Mouse (Mus musculus): ENCODE data around the gene Ankrd36.

The Ankrd36 gene

GRCm38 (mm10) chr11:5650321-5650720 lies 80.8 kb downstream of the Ankrd36 start:
- DNase-seq (ENCODE audit: extremely low read depth, low read depth) = no peak

- no peak for DNase-seq (ENCODE audit: extremely low read depth, low read depth)
Measured at GRCm38 (mm10) chr11:5682541-5682940, 113.1 kb downstream of the Ankrd36 start.

GRCm38 (mm10) chr11:5684283-5684682 lies 114.8 kb downstream of the Ankrd36 start:
- no peak for DNase-seq (ENCODE audit: extremely low read depth, low read depth)

- peak; percentile 33 for DNase-seq (ENCODE audit: extremely low read depth, low read depth)
Measured at GRCm38 (mm10) chr11:5691775-5692174, 122.3 kb downstream of the Ankrd36 start.

- DNase-seq (ENCODE audit: extremely low read depth, low read depth) = peak; percentile 30
Measured at GRCm38 (mm10) chr11:5700808-5701207, 131.3 kb downstream of the Ankrd36 start.

- peak; percentile 12 for DNase-seq (ENCODE audit: extremely low read depth, low read depth)
Measured at GRCm38 (mm10) chr11:5701300-5701699, 131.8 kb downstream of the Ankrd36 start.

GRCm38 (mm10) chr11:5701821-5702220 lies 132.3 kb downstream of the Ankrd36 start:
- DNase-seq (ENCODE audit: extremely low read depth, low read depth) = no peak

GRCm38 (mm10) chr11:5702271-5702956 lies 132.9 kb downstream of the Ankrd36 start:
- DNase-seq (ENCODE audit: extremely low read depth, low read depth) = no peak

- DNase-seq (ENCODE audit: extremely low read depth, low read depth) = no peak
Measured at GRCm38 (mm10) chr11:5702957-5703332, 133.5 kb downstream of the Ankrd36 start.

- DNase-seq (ENCODE audit: extremely low read depth, low read depth) = peak; percentile 17
Measured at GRCm38 (mm10) chr11:5703341-5703740, 133.9 kb downstream of the Ankrd36 start.

- no peak for DNase-seq (ENCODE audit: extremely low read depth, low read depth)
Measured at GRCm38 (mm10) chr11:5705972-5706371, 136.5 kb downstream of the Ankrd36 start.

- DNase-seq (ENCODE audit: extremely low read depth, low read depth) = no peak
Measured at GRCm38 (mm10) chr11:5706874-5707529, 137.5 kb downstream of the Ankrd36 start.

GRCm38 (mm10) chr11:5707530-5708353 lies 138.3 kb downstream of the Ankrd36 start:
- peak; percentile 51 for DNase-seq (ENCODE audit: extremely low read depth, low read depth)

GRCm38 (mm10) chr11:5715179-5715578 lies 145.7 kb downstream of the Ankrd36 start:
- no peak for DNase-seq (ENCODE audit: extremely low read depth, low read depth)

GRCm38 (mm10) chr11:5715630-5716105 lies 146.2 kb downstream of the Ankrd36 start, which contains the start of gene Mrps24:
TSS of gene Mrps24 (minus strand) at chr11:5715680.
- DNase-seq (ENCODE audit: extremely low read depth, low read depth) = no peak

GRCm38 (mm10) chr11:5716246-5716645 lies 146.8 kb downstream of the Ankrd36 start:
- no peak for DNase-seq (ENCODE audit: extremely low read depth, low read depth)

- no peak for DNase-seq (ENCODE audit: extremely low read depth, low read depth)
Measured at GRCm38 (mm10) chr11:5716938-5717705, 147.6 kb downstream of the Ankrd36 start.

GRCm38 (mm10) chr11:5718611-5719354 lies 149.3 kb downstream of the Ankrd36 start:
- DNase-seq (ENCODE audit: extremely low read depth, low read depth) = no peak

- DNase-seq (ENCODE audit: extremely low read depth, low read depth) = no peak
Measured at GRCm38 (mm10) chr11:5729582-5729981, 160.1 kb downstream of the Ankrd36 start.

GRCm38 (mm10) chr11:5732401-5732800 lies 162.9 kb downstream of the Ankrd36 start:
- no peak for DNase-seq (ENCODE audit: extremely low read depth, low read depth)

All from MEL-GATA-1-ER (cell line).